ENCODE assay signal across 15 mouse cellular contexts in the genomic region with DNA sequence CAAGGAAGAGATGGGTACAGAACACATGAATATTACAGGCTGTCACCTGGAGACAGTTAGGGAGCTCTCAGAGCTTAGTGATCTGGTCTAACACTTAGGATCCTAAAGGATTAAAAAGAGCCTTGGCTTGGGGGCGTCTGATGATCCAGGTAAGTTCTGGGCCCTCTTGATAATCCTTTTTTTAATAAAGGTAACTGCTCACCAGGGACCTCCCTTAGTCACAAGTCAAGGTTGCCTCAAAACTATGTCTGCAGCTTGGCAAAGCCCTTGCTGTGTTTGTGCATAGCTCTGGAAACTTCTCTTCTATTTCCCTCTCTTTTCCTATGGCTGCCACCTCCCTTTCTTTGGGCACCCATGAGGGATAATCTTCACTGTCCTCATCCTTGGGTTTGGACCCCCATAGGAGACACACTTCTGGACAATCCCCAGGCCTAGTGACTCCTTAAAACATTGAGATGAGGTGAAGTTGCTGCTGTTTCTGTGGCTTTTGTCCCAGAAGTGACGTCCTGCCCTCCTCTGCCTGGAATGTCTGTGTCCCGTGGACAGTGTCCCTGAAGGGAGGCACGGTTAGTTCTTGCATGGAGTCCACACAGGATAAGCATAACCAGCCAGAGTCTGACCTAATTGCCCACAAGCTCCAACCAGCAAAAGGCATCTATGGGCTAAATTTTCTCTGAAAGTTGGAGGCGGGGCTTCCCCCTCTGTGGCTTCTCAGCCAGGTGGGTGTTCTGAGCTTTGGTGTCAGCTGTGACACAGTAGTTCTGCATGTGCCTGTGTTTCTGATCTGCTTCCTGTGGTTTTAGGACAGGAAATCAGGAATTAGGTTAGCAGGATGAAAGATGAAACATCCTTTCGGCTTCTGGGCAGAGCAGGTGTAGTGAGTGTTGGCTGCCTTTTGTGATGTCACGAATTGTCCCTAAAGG. TPM values are rescaled to one million over a fixed set of nuclear protein-coding genes. Genes with fewer than 3 reads are reported as not detected.
DNase-seq lines count a peak whose midpoint lies in the region; ATAC-seq and TF ChIP-seq lines count a peak whose summit lies in the region.
"Had no signal": no experiment of that assay in that cellular context is flagged by ENCODE, and none has a peak within 500 bp of the region (broad histone marks: within the 10 kb centered on the region; RNA-seq: fewer than 3 reads in every experiment).

No protein-coding gene starts in this region.

- no peak overlapping the region for H3K4me3 ChIP-seq in gastrocnemius, adult 2 months
- H3K4me3 ChIP-seq: heart, adult 2 months; hindbrain, embryonic 15.5 days; lung, embryonic 15.5 days had no signal

- H3K27ac ChIP-seq in gastrocnemius, adult 2 months: 0 out of 2 replicates have a peak overlapping the region, but pooled peaks have one; percentile 8
- H3K27ac ChIP-seq: heart, adult 2 months; hindbrain, embryonic 15.5 days; lung, embryonic 15.5 days had no signal

- H3K27me3 ChIP-seq in splenic B cell, adult 2 months (ENCODE audit: control insufficient read depth, insufficient read depth, low read length, poor library complexity, severe bottlenecking): no peaks in the 10 kb centered on the region
- H3K27me3 ChIP-seq: hindbrain, embryonic 15.5 days; lung, embryonic 15.5 days had no signal

- intact Hi-C loops in gastrocnemius, adult 2 months (cut with DNase I): no loop called here

- no peak for TF ChIP-seq CTCF in gastrocnemius, adult 2 months (IDR thresholded peaks at IDR 0.05)

- no peaks in the 10 kb centered on the region for H3K36me3 ChIP-seq in splenic B cell, adult 2 months (ENCODE audit: control insufficient read depth, insufficient read depth, low read length, poor library complexity, severe bottlenecking)
- H3K36me3 ChIP-seq: hindbrain, embryonic 15.5 days; lung, embryonic 15.5 days had no signal

- ATAC-seq in common myeloid progenitor, adult 5-6 weeks (replicated peaks; ENCODE audit: low read depth, poor library complexity, severe bottlenecking): peak; percentile 67

- peak; percentile 43 for DNase-seq in gastrocnemius, adult 2 months
- no peak for DNase-seq in gastrocnemius, postnatal 4 days (ENCODE audit: low spot score in 2 of 2)
- DNase-seq in 416B (ENCODE audit: low read depth): peak; percentile 29
- DNase-seq in splenic B cell, adult 2 months (ENCODE audit: low read depth, low spot score): peak; percentile 38
- no peak for DNase-seq in frontal cortex, postnatal 14 days (ENCODE audit: low spot score in 2 of 2)
- no peak for DNase-seq in layer of hippocampus, adult 9-10 months (ENCODE audit: low spot score)
- no peak for DNase-seq in embryo, embryonic 9.5 days (ENCODE audit: extremely low spot score)
- DNase-seq: cerebellum, adult 2 months; embryo, embryonic 11 days; heart, adult 2 months; right cerebral cortex, postnatal 25 days had no signal

RNA-seq across cellular contexts. Expression of a gene that starts 43.7 kb away (rescaled TPM):
- 10 to 100 TPM; 12.6 to 15.1 TPM for total RNA-seq in gastrocnemius, adult 2 months (2021)
- 10 to 100 TPM; 32.1 to 36.4 TPM for total RNA-seq in gastrocnemius, postnatal 4 days (2021)
- 0.39 TPM in 1 of 2 replicates, not detected in the other for total RNA-seq in common myeloid progenitor, adult 5-6 weeks (2017)
- total RNA-seq: MEL had no signal

Comparison
In these comparisons a context has a peak if more than half of its experiments do, and no peak if none do; other contexts are left out.
1. DNase-seq: peak in gastrocnemius, adult 2 months (single experiment), 416B (single experiment) and splenic B cell, adult 2 months (single experiment); none in gastrocnemius, postnatal 4 days (0 of 2), frontal cortex, postnatal 14 days (0 of 2), layer of hippocampus, adult 9-10 months (single experiment) and embryo, embryonic 9.5 days (single experiment).